Mouse (Mus musculus) forebrain, embryonic 15.5 days (tissue): Measurements from ENCODE around the gene Vav2. TPM values are rescaled to one million over a fixed set of nuclear protein-coding genes. Genes with fewer than 3 reads are reported as not detected.

ENCODE experiments used
- ATAC-seq: fragments of 200-750 bp; cut with Nextera tagmentation; replicated peaks from 2 replicates; pipeline ENCODE4 v1.8.0; 2017; ENCODE audit warnings: mild to moderate bottlenecking, moderate TSS enrichment, moderate library complexity
- H3K27ac ChIP-seq: fragments of 300-500 bp; sonication (generic); replicated peaks from 2 replicates; pipeline ENCODE4 v1.5.1; 2015; ENCODE audit warnings: mild to moderate bottlenecking, inconsistent platforms
- H3K27me3 ChIP-seq: fragments of 300-500 bp; sonication (generic); 2 replicates; pipeline ENCODE4 v1.6.1; 2015; ENCODE audit warnings: inconsistent platforms
- H3K36me3 ChIP-seq: fragments of 300-500 bp; sonication (generic); 2 replicates; pipeline ENCODE4 v1.6.1; 2015; ENCODE audit warnings: mild to moderate bottlenecking, inconsistent platforms
- H3K4me1 ChIP-seq: fragments of 300-500 bp; sonication (generic); 2 replicates; pipeline ENCODE4 v1.6.1; 2015; ENCODE audit warnings: inconsistent platforms
- H3K4me2 ChIP-seq: fragments of 300-500 bp; sonication (generic); replicated peaks from 2 replicates; pipeline ENCODE4 v1.6.1; 2015; ENCODE audit warnings: mild to moderate bottlenecking, inconsistent platforms
- H3K4me3 ChIP-seq: fragments of 300-500 bp; sonication (generic); 2 replicates; pipeline ENCODE4 v1.5.1; 2015; ENCODE audit warnings: mild to moderate bottlenecking, inconsistent platforms
- H3K9ac ChIP-seq: fragments of 300-500 bp; sonication (generic); replicated peaks from 2 replicates; pipeline ENCODE4 v1.6.1; 2015; ENCODE audit warnings: mild to moderate bottlenecking, inconsistent platforms
- H3K9me3 ChIP-seq: fragments of 300-500 bp; sonication (generic); 2 replicates; pipeline ENCODE4 v1.6.1; 2016; ENCODE audit warnings: inconsistent platforms
- WGBS: fragments of 180-500 bp; shearing (Covaris S2); methylation state at CpG from one replicate; pipeline ENCODE4 v1.1.7; 2015; ENCODE audit warnings: mixed read lengths; 5-methylcytosine and 5-hydroxymethylcytosine counted together
- polyA plus RNA-seq: library from polyadenylated mRNA; unstranded; fragments of >200 nt; fragmentation: Nextera tagmentation; extraction: Ambion mirVana; gene quantifications from 2 replicates; pipeline ENCODE4 v1.2.1, GENCODE M21; 2015

Vav2 gene
- polyA plus RNA-seq, 1 experiment from 2014 or later = 13.9 TPM

DNA sequence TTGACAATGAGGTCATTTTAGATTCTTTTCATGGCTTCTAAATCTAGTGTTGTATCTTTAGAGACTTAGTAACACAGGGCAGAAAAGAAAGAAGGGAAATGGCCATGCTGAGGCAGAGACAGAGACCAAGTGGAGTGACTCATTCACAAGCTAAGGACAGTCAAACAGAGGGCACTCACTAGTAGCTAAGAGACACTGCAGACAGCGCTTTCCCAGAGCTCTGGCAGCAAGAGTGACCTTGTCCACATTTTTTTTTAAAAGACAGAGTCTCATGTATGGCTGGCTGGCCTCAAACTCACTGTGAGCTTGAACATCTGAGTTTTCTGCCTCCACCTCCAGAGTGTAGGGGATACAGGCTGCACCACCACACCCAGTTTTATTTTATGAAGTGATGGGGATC, 11.0 kb upstream of the Vav2 start:
- WGBS = 72% methylated on average over 1 of the region's 1 CpGs
- no peak for ATAC-seq
- no peak overlapping the region for H3K4me2 ChIP-seq
- 0 out of 2 replicates have a peak, but pooled peaks cover 3% of the 10 kb centered on the region for H3K27me3 ChIP-seq
- H3K9me3 ChIP-seq = no peaks in the 10 kb centered on the region
- no peak overlapping the region for H3K4me3 ChIP-seq
- no peak overlapping the region for H3K27ac ChIP-seq
- no peak overlapping the region for H3K9ac ChIP-seq
- peaks cover 8% of the 10 kb centered on the region for H3K4me1 ChIP-seq
- no peaks in the 10 kb centered on the region for H3K36me3 ChIP-seq

DNA sequence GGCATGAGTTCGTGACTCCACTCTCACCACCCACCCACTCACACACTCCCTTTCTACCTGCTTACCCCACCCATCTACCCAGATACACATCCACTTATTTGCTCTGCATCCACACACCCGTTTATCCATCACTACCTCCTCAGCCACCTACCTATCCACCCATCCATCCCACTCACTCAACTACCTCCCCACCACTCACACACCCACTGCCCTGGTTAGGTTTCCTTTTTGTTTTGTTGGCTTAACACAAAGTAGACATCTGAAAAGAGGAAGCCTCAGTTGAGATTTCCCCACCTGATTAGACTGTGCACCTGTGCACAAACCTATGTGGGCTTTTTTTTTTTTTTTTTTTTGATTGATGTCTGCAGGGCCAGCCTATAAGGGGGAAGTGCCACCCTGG, 5.8 kb upstream of the Vav2 start:
- WGBS = 72% methylated on average over 2 of the region's 2 CpGs
- no peak for ATAC-seq

DNA sequence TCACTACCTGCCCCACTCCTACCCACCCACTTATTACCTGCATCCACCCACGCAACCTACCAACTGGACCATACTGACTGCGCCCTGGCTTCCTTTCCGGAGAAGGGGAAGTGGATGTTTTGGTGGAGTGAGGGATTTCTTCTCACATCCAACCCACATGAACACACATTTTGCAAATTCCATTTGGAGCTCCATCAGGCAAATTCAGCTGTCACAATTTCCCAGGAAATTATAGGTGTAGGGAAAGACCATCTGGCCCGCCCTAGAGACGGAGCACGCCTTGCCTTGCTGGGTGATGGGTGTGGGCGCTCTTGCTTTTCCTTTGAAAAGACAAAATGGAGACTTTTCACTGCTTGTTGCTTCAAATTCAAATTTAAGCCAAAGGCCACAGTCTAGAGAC, 3.8 kb upstream of the Vav2 start:
- Histone ChIP-seq H3K4me3 (no peak overlapping the region), H3K9ac (no peak overlapping the region), H3K27ac (no peak overlapping the region), H3K4me1 (peaks cover 14% of the 10 kb centered on the region), H3K9me3 (no peaks in the 10 kb centered on the region), H3K4me2 (no peak overlapping the region), H3K27me3 (0 out of 2 replicates have a peak, but pooled peaks cover 3% of the 10 kb centered on the region), H3K36me3 (no peaks in the 10 kb centered on the region)
- 79% methylated on average over 7 of the region's 7 CpGs for WGBS
- no peak for ATAC-seq

More for the DNA sequence above, 5.8 kb upstream of the Vav2 start:
- Histone ChIP-seq H3K9me3 (no peaks in the 10 kb centered on the region), H3K27me3 (0 out of 2 replicates have a peak, but pooled peaks cover 3% of the 10 kb centered on the region), H3K4me1 (peaks cover 4% of the 10 kb centered on the region), H3K9ac (no peak overlapping the region), H3K4me2 (no peak overlapping the region), H3K36me3 (no peaks in the 10 kb centered on the region), H3K4me3 (no peak overlapping the region), H3K27ac (no peak overlapping the region)

DNA sequence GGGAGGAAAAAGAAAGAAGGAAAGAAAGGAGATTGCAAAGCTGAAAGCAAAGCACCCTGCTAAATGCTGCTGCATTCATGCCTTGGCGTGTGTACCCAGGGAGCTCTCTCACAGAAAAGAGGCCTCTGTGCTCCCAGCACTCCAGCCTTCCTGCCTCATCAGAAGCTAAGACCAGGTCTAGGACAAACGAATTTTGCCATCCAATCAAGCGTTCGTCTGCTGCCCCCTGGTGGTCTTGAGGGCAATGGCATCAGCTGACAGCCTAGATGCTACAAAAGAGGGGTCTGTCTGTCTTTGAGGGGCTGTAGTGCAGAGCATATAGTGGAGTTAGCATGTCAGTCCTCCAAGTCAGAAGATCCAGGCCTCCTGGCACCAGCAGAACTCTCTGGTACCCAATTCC, 1.2 kb upstream of the Vav2 start:
- Histone ChIP-seq H3K36me3 (no peaks in the 10 kb centered on the region), H3K4me1 (peaks cover 38% of the 10 kb centered on the region), H3K27ac (peak overlapping the region; percentile 78), H3K9ac (no peak overlapping the region), H3K27me3 (no peaks in the 10 kb centered on the region), H3K9me3 (no peaks in the 10 kb centered on the region), H3K4me2 (no peak overlapping the region), H3K4me3 (no peak overlapping the region)
- ATAC-seq = peak; percentile 17
- under 1% methylated on average over 4 of the region's 4 CpGs for WGBS

DNA sequence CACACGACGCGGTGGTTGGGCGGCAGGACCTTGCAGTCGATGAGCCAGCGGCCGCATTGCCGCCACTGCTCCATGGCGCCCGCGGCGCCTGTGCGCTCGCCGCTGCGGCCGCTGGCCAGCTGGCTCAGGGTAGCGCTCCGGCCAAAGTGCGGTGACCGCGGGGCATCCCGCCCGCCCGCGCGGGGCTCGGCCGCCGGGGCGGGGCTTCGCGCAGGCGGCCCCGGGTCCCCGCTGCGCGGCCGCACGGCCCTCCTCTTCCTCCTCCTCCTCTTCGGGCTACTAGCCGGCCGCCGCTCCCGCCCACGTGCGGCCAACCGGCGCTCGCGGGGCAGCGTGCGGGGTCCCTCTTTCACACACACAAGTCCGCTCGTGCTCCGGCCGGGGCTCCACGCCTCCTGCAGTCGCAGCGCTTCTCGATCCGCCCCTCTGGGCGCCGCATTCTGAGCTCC, 403 bp downstream of the Vav2 start:
- peak overlapping the region; percentile 78 for H3K27ac ChIP-seq
- peak overlapping the region; percentile 99 for H3K4me2 ChIP-seq
- H3K9me3 ChIP-seq = no peaks in the 10 kb centered on the region
- ATAC-seq = peak; percentile 24
- peaks cover 53% of the 10 kb centered on the region for H3K4me1 ChIP-seq
- H3K36me3 ChIP-seq = no peaks in the 10 kb centered on the region
- H3K9ac ChIP-seq = peak overlapping the region; percentile 87
- H3K4me3 ChIP-seq = peak overlapping the region; percentile 90
- no peaks in the 10 kb centered on the region for H3K27me3 ChIP-seq
- WGBS = under 1% methylated on average over 59 of the region's 64 CpGs

DNA sequence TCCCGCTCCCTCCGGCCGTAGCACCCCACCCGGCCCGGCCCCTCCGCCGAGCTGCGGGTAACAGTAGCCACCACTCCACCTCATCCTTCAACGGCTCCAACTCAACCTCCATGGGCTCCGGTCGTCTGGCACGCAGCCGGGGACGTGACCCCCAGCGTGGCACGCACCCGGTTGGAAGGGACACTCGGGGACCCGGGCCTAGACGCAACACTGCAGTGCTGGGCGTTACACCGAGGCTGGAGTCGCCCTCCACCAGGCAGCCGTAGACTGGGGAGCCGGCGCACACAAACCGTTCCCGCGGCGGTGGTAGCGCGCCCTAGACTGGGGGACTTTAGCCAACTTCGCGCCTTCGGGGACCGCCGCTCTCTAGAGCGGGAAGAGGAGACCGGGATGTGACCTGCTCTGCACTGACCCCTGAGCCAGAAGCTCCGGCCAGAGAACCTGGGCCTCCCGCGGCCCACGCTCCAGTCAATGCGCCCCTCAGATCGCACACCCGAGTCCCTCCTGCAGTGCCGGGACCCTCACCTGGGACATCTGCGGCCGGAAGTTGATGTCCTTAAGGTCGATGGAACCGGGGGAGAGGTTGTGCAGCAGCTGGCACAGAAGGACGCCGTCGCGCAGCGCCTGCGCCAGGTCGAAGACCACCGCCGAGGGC, 955 bp downstream of the Vav2 start:
- peak; percentile 26; the same call in 1 of the 2 replicates for ATAC-seq
- peak overlapping the region; percentile 90 for H3K4me3 ChIP-seq
- peak overlapping the region; percentile 87 for H3K9ac ChIP-seq
- 1% methylated on average over 60 of the region's 60 CpGs for WGBS
- H3K4me2 ChIP-seq = peak overlapping the region; percentile 99
- no peaks in the 10 kb centered on the region for H3K36me3 ChIP-seq
- H3K9me3 ChIP-seq = no peaks in the 10 kb centered on the region
- peak overlapping the region; percentile 78 for H3K27ac ChIP-seq
- peaks cover 58% of the 10 kb centered on the region for H3K4me1 ChIP-seq
- no peaks in the 10 kb centered on the region for H3K27me3 ChIP-seq

DNA sequence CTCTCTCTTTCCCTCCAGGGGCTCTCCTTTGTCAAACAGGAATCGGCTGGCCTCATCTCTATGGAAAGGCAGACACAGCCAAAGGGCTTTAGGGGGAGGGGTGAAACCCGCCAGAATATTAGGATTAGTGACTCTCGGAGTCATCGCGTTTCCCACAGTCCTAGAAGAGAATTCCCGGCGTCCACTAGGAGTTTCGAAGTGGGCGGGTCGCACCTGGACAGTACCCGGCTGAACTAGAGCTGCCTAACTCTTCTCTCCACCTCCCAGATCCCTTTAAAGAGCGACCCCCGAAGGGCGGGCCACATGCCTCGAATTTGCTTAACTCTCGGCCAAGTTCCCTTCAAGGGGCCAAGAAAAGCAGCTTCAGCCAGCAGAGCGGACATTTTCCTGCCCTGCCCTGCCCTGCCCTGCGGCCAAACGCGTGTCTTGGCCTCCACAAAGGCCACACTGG, 1.6 kb downstream of the Vav2 start:
- no peaks in the 10 kb centered on the region for H3K27me3 ChIP-seq
- under 1% methylated on average over 20 of the region's 20 CpGs for WGBS
- H3K4me1 ChIP-seq = peaks cover 59% of the 10 kb centered on the region
- no peaks in the 10 kb centered on the region for H3K36me3 ChIP-seq
- H3K27ac ChIP-seq = no peak overlapping the region
- H3K4me2 ChIP-seq = peak overlapping the region; percentile 99
- peak overlapping the region; percentile 90 for H3K4me3 ChIP-seq
- H3K9ac ChIP-seq = peak overlapping the region; percentile 87
- H3K9me3 ChIP-seq = no peaks in the 10 kb centered on the region
- ATAC-seq = no peak

DNA sequence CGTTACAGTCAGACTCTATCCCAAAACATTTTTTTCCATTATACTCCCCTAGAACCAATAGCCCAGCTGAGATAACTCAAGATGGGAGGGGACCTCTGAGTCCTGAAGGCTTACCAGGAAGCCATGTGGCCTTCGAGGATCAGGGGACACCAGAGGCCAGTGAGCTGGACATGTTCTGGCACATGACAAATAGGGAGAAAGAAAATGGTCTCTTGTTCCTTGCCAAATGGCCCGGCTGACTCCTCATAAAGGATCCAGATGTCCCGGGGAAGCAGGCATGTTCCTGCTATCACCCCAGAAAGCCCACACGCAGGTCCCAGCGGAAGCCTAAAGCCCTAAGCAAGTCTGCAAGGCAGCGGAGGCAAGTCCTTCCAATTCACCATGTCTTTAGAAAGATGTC, 3.2 kb downstream of the Vav2 start:
- ATAC-seq = no peak
- no peaks in the 10 kb centered on the region for H3K36me3 ChIP-seq
- 0 out of 2 replicates have a peak overlapping the region, but pooled peaks have one; percentile 90 for H3K4me3 ChIP-seq
- H3K4me1 ChIP-seq = peaks cover 68% of the 10 kb centered on the region
- H3K27me3 ChIP-seq = no peaks in the 10 kb centered on the region
- no peak overlapping the region for H3K27ac ChIP-seq
- H3K9ac ChIP-seq = no peak overlapping the region
- H3K4me2 ChIP-seq = peak overlapping the region; percentile 99; the same call in 1 of the 2 replicates
- 79% methylated on average over 7 of the region's 7 CpGs for WGBS
- no peaks in the 10 kb centered on the region for H3K9me3 ChIP-seq

DNA sequence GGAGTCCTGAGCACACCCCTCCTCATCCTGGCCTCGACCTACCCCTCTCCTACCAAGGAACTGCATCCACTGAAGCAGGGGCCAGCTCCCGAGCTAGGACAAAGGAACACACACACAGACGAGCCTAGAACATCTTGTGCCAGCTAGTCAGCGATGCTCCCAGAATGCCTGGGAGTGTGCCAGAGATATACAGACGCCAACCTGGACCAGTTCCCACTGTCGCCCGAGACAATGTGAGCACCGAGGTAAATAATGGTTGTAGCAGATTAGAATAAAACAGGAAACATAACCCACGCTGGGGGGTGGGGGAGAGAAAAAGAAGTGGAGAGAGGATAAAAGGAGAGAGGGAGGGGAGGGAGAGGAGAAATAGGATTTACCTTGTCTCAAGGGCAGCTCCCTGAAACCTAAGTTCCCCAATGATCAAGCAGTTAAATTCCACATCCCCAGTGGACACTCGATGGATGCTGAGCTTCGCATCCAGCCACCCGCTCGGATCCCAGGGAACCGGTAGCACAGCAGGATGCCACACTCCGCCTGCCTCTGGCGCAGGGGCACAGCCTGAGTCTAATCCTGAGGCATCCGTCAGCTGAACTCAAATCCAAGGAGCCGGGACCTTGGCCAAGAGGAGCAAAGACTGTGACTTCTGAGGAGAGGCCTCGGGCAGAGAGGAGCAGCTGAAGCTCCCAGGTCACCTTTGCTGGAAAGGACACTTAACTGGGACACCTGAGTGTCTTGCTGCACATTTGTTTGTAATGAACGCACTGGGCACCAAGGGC, 5.4 kb downstream of the Vav2 start:
- H3K4me2 ChIP-seq = peak overlapping the region; percentile 29
- no peaks in the 10 kb centered on the region for H3K27me3 ChIP-seq
- no peaks in the 10 kb centered on the region for H3K36me3 ChIP-seq
- WGBS = 30% methylated on average over 20 of the region's 20 CpGs
- 0 out of 2 replicates have a peak, but pooled peaks have one; percentile 14 for ATAC-seq
- peak overlapping the region; percentile 78 for H3K27ac ChIP-seq
- H3K4me3 ChIP-seq = 0 out of 2 replicates have a peak overlapping the region, but pooled peaks have one; percentile 2
- peaks cover 58% of the 10 kb centered on the region for H3K4me1 ChIP-seq
- peak overlapping the region; percentile 29 for H3K9ac ChIP-seq
- H3K9me3 ChIP-seq = no peaks in the 10 kb centered on the region

DNA sequence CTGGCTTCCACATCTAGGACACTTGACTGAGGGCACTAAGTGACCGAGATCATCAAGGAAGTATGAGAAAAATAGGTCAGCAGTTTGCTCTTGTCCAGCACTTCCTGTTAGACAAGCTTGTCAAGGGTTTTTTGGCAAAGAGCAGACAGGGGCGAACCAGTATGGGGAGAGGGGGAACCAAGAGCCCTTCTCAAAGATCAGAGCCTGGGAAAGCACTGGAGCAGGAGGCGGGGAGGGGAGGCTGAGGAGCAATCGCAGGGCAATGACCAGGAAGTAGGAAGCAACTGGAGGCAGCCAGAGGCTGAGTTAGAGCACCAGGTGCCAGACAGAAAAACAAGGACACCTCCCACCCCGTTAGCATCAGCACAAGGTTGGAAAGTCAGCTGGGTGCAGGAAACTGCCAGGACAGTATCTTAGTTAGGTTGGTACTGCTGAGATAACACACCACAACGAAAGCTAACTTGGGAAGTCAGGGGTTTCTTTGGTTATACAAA, 8.2 kb downstream of the Vav2 start:
- no peak for ATAC-seq

DNA sequence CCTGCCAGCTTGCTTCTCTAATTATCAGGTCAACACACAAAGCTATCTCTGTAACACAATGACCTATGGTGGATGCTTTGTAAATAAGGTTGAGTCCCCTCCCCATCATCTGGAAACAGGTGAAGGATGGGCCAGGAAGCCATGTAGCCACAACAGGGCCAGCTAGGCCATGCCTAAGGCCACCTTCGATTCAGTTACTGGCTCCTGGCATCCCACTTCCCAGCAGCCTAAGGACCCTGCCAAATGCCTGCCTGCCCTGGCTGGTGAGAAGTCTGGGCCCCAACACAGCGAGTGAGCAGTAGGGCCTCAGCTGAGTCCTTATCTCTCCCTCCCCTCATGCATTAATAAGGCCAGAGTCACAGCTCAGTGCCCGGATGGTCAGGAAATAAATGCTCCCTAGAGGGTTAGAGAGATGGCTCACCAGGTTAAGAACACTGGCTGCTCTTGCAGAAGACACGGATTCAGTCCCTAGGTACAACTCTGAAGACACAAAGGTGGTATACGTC, 9.1 kb downstream of the Vav2 start:
- H3K9ac ChIP-seq = no peak overlapping the region
- H3K27me3 ChIP-seq = no peaks in the 10 kb centered on the region
- no peaks in the 10 kb centered on the region for H3K36me3 ChIP-seq
- ATAC-seq = no peak
- no peak overlapping the region for H3K4me3 ChIP-seq
- H3K4me2 ChIP-seq = no peak overlapping the region
- no peak overlapping the region for H3K27ac ChIP-seq
- H3K9me3 ChIP-seq = no peaks in the 10 kb centered on the region
- 69% methylated on average over 5 of the region's 5 CpGs for WGBS
- H3K4me1 ChIP-seq = peaks cover 61% of the 10 kb centered on the region

More for the DNA sequence above, 8.2 kb downstream of the Vav2 start:
- Histone ChIP-seq H3K36me3 (no peaks in the 10 kb centered on the region), H3K4me1 (peaks cover 63% of the 10 kb centered on the region), H3K9me3 (no peaks in the 10 kb centered on the region), H3K9ac (no peak overlapping the region), H3K27ac (no peak overlapping the region), H3K4me3 (no peak overlapping the region), H3K4me2 (no peak overlapping the region), H3K27me3 (no peaks in the 10 kb centered on the region)
- 68% methylated on average over 6 of the region's 6 CpGs for WGBS

DNA sequence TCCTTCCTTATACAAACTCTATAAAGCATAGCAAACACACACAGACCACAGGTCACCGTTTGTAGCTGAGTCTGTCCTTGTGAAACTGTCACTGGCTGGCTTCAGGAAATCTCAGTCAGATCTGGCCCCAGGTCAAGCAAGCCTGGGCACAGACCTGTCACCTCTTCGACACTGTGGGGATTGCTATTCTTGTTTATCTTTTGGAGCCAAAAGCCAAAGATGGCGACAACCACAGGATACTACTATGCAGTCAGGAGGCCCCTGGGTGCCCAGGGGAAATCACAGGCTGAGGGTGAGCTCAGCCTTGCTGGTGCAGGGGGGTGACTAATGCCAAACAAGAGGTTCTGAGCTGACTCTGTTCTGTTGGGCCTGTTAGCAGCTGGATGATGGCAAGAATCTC, 10.4 kb downstream of the Vav2 start:
- H3K27me3 ChIP-seq = no peaks in the 10 kb centered on the region
- H3K27ac ChIP-seq = no peak overlapping the region
- H3K4me2 ChIP-seq = no peak overlapping the region
- 65% methylated on average over 3 of the region's 3 CpGs for WGBS
- H3K9ac ChIP-seq = no peak overlapping the region
- H3K36me3 ChIP-seq = no peaks in the 10 kb centered on the region
- no peaks in the 10 kb centered on the region for H3K9me3 ChIP-seq
- peaks cover 63% of the 10 kb centered on the region for H3K4me1 ChIP-seq
- ATAC-seq = no peak
- H3K4me3 ChIP-seq = no peak overlapping the region
